Mouse (Mus musculus) kidney, embryonic 14.5 days (tissue): ENCODE data around the gene Pacrg. TPM values are rescaled to one million over a fixed set of nuclear protein-coding genes. Genes with fewer than 3 reads are reported as not detected.

Experiments
- ATAC-seq: fragments of 200-750 bp; cut with Nextera tagmentation; 2 replicates; pipeline ENCODE4 v1.8.0; 2017; ENCODE audit warnings: moderate number of reproducible peaks, mild to moderate bottlenecking, moderate TSS enrichment, moderate library complexity; ENCODE audit not compliant: low FRiP score, low TSS enrichment
- H3K27ac ChIP-seq: fragments of 300-500 bp; sonication (generic); 2 replicates; pipeline ENCODE4 v1.5.1; 2014; ENCODE audit warnings: low read depth, mild to moderate bottlenecking, low read length, moderate library complexity, mixed read lengths
- H3K27me3 ChIP-seq: fragments of 300-500 bp; sonication (generic); 2 replicates; pipeline ENCODE4 v1.6.1; 2014; ENCODE audit warnings: mild to moderate bottlenecking, low read length; ENCODE audit not compliant: control insufficient read depth, insufficient read depth
- H3K36me3 ChIP-seq: fragments of 300-500 bp; sonication (generic); 2 replicates; pipeline ENCODE4 v1.6.1; 2014; ENCODE audit warnings: low read length, mixed read lengths; ENCODE audit not compliant: control insufficient read depth, insufficient read depth
- H3K4me1 ChIP-seq: fragments of 300-500 bp; sonication (generic); 2 replicates; pipeline ENCODE4 v1.6.1; 2014; ENCODE audit warnings: low read length, mixed read lengths; ENCODE audit not compliant: control insufficient read depth, insufficient read depth
- H3K4me2 ChIP-seq: fragments of 300-500 bp; sonication (generic); replicated peaks from 2 replicates; pipeline ENCODE4 v1.6.1; 2014; ENCODE audit warnings: low read depth, mild to moderate bottlenecking, low read length
- H3K4me3 ChIP-seq: fragments of 300-500 bp; sonication (generic); 2 replicates; pipeline ENCODE4 v1.5.1; 2014; ENCODE audit warnings: mild to moderate bottlenecking, low read length
- H3K9ac ChIP-seq: fragments of 300-500 bp; sonication (generic); 2 replicates; pipeline ENCODE4 v1.6.1; 2014; ENCODE audit warnings: low read depth, mild to moderate bottlenecking, low read length, moderate library complexity
- H3K9me3 ChIP-seq: fragments of 300-500 bp; sonication (generic); 2 replicates; pipeline ENCODE4 v1.6.1; 2016; ENCODE audit warnings: low read length; ENCODE audit not compliant: control insufficient read depth
- WGBS: fragments of 180-500 bp; shearing (Covaris S2); extraction: QIAGEN DNeasy Blood & Tissue Kit; methylation state at CpG from one replicate; pipeline ENCODE4 v1.1.7; 2014; 5-methylcytosine and 5-hydroxymethylcytosine counted together
- polyA plus RNA-seq: library from polyadenylated mRNA; unstranded; fragments of >200 nt; fragmentation: Nextera tagmentation; extraction: Ambion mirVana; gene quantifications from 2 replicates; pipeline ENCODE4 v1.2.1, GENCODE M21; 2014

Pacrg gene
- polyA plus RNA-seq, 1 experiment from 2014 or later, result 1.7 TPM

DNA sequence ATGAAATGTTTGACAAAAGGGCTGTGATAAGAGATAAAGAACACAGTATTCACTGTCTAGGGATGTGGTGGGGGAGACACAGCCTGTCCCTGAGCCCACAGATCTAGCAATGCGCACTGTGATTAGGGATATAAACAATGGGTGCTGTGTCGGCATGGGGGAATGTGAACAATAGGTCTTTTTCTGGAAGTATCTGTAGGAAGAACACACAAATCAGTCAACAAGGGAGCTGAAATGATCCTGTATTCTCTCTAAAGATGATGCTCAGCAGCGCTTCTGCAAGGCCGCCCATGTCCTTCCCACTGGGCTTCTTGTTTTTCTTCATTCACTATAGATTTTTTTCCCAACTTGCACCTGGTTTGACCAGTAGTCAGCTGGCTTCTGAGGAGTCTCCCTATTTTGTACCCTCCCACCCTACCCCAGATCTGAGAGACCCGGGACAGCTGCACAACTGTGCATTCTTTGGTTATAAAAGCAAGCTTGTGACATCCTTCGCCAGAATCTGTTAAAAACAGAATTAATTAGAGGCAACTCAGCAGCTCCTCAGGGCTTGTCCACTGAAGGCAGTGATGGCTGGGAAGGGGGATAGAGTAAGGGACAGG, 356.1 kb downstream of the Pacrg start:
- H3K27ac ChIP-seq, result no peak overlapping the region
- WGBS, result 74% methylated on average over 6 of the region's 6 CpGs
- no peak overlapping the region for H3K4me2 ChIP-seq
- ATAC-seq, result no peak
- H3K36me3 ChIP-seq, result no peaks in the 10 kb centered on the region
- no peak overlapping the region for H3K4me3 ChIP-seq
- no peaks in the 10 kb centered on the region for H3K27me3 ChIP-seq
- H3K9me3 ChIP-seq, result no peaks in the 10 kb centered on the region
- H3K9ac ChIP-seq, result no peak overlapping the region
- H3K4me1 ChIP-seq, result peaks cover 3% of the 10 kb centered on the region; the same call in 1 of the 2 replicates

DNA sequence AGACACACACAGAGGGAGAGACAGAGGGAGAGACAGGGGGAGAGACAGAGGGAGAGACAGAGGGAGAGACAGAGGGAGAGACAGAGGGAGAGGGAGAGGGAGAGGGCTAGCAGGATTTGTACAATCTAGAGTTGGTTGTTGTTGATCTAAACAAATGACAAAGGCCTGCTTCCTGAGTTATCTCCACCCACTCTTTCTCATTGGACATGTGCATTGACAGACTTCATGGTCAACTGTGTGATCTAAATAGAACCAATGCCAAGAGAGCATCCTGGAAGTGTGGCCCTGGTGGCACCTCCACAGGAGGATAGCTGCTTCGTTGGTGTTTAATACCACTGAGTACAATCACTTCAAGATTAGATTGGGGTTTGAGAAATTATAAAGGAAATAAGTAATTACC, 359.0 kb downstream of the Pacrg start:
- Histone ChIP-seq H3K36me3 (no peaks in the 10 kb centered on the region), H3K27ac (no peak overlapping the region), H3K4me2 (no peak overlapping the region), H3K4me3 (no peak overlapping the region), H3K9me3 (no peaks in the 10 kb centered on the region), H3K9ac (no peak overlapping the region), H3K4me1 (peaks cover 7% of the 10 kb centered on the region; the same call in 1 of the 2 replicates), H3K27me3 (no peaks in the 10 kb centered on the region)
- no peak for ATAC-seq
- WGBS, result 93% methylated on average over 1 of the region's 1 CpGs

DNA sequence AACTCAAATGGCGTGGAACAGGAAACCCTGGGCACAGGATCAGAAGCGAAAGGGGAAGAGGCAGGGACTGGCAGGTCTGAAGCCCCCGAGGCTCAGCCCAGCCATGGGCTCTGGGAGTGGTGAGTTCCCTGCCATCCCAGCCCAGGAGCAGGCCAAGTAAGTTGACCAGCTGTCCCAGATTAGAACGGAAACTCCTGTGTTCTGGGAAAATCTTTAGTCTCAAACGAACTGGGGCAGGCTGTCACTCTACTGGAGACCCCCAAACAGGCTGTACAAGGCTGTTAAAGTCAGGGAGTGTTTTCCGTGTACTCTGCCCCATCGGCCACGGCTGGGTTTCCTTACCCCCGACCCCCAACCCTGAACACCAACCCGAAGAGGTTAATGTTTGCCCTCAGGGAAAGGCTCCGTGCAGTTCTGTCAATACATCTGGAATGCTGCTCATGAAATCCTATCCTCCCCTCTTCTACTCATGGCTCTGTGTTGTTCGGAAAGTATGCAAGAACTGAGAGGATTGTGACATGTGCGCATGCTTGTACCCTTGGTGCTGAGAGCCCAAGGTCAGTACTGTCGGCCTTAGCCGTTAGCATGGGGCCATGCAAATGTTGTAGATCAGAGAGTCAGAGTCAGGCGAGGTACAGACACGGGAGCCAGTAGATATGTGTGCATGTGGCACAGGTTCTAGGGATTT, 360.9 kb downstream of the Pacrg start:
- H3K27me3 ChIP-seq, result no peaks in the 10 kb centered on the region
- no peak for ATAC-seq
- no peaks in the 10 kb centered on the region for H3K9me3 ChIP-seq
- H3K27ac ChIP-seq, result 0 out of 2 replicates have a peak overlapping the region, but pooled peaks have one; percentile 26
- H3K4me2 ChIP-seq, result no peak overlapping the region
- peaks cover 7% of the 10 kb centered on the region; the same call in 1 of the 2 replicates for H3K4me1 ChIP-seq
- WGBS, result 33% methylated on average over 17 of the region's 17 CpGs
- no peaks in the 10 kb centered on the region for H3K36me3 ChIP-seq
- no peak overlapping the region for H3K9ac ChIP-seq
- no peak overlapping the region for H3K4me3 ChIP-seq

DNA sequence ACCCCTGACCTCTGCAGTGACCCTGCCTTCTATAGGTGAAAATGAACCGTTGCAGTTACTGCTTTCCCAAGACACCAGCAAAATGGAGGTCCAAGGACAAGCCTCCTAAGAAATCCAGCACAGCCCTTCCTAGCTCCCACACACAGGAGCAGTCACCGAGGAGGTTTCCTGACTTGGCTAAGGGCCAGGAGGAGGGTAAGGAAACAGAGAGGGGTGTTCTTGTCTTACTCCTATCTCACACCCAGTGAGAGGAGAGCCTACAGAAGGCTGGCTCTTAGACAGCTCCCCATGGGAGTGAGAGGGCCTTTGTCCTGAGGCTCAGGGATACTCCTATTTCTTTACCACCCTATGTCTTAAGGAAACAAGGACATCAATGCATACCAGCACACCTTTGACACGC, 361.7 kb downstream of the Pacrg start:
- Histone ChIP-seq H3K4me2 (no peak overlapping the region), H3K27ac (no peak overlapping the region), H3K4me3 (no peak overlapping the region), H3K36me3 (no peaks in the 10 kb centered on the region), H3K27me3 (no peaks in the 10 kb centered on the region), H3K9ac (no peak overlapping the region), H3K9me3 (no peaks in the 10 kb centered on the region), H3K4me1 (peaks cover 7% of the 10 kb centered on the region; the same call in 1 of the 2 replicates)
- 51% methylated on average over 3 of the region's 3 CpGs for WGBS
- ATAC-seq, result 0 out of 2 replicates have a peak, but pooled peaks have one; percentile 33

DNA sequence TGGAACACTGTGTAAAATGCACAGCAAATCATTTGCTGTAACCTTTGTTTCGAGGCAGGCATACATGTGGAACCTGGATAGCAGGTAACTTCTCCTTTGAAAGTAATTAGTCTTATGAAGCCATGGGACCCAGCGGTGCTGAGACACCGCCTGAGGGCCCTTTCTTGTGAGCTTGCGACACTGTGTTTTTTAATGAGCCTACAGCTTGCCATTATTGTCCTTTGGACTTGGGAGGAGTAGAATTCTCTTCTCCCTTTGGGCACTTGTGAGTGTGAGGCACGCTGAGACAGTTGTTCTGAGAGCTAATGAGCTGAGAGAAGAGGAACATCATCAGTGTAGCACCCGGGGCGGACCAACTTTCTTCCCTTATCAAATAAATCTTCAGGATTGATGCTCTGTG, 363.3 kb downstream of the Pacrg start:
- Histone ChIP-seq H3K27me3 (no peaks in the 10 kb centered on the region), H3K36me3 (no peaks in the 10 kb centered on the region), H3K9ac (no peak overlapping the region), H3K4me3 (no peak overlapping the region), H3K9me3 (no peaks in the 10 kb centered on the region), H3K4me2 (no peak overlapping the region), H3K27ac (no peak overlapping the region), H3K4me1 (peaks cover 7% of the 10 kb centered on the region; the same call in 1 of the 2 replicates)
- 68% methylated on average over 7 of the region's 7 CpGs for WGBS
- no peak for ATAC-seq

DNA sequence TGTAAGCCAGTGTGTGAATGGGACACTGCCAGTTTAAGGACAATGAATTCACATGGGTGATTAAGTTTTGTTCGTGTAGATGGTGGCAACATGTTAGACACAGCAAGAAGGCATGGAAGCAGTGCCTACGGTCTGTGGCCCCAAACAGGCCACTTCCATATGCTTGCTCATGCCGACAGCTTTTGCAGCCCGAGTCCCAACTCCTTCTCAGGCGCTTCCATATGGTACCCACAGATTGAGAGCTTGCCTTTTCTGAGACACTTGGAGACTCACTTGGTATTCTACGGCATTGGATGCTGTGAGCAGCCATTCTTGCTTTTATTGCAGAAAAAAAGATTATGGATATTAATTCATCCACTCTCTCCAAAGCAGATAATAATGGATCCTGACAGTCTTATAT, 365.1 kb downstream of the Pacrg start:
- Histone ChIP-seq H3K9ac (no peak overlapping the region), H3K27ac (no peak overlapping the region), H3K4me2 (no peak overlapping the region), H3K36me3 (no peaks in the 10 kb centered on the region), H3K4me3 (no peak overlapping the region), H3K9me3 (no peaks in the 10 kb centered on the region), H3K27me3 (no peaks in the 10 kb centered on the region), H3K4me1 (peaks cover 7% of the 10 kb centered on the region; the same call in 1 of the 2 replicates)
- no peak for ATAC-seq
- WGBS, result 92% methylated on average over 6 of the region's 6 CpGs

DNA sequence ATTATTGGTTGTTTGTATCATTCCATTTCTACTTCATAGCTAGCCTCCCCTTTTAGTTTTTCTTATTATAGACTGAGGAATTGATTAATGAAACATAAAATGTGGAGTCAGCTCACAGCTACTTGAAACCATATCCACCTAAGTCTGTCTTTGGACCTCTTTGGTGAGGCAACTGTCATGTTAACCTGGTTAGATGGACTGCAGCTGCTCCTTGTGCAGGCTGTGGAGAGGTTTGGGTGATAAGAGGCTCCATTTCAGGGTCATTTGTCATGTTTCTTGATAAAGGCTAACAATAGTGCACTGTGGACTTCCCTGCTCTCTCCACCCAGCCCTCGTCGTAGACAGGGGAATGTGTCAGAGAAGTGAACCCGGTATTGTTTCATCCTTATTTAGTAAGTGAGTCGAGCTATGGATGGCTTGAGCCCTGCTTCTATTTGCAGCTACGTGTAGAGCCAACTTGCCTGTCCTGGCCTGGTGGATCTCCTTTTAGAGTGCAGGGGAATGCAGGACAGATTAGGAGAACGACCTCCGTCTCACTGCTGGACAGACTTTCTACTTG, 366.2 kb downstream of the Pacrg start:
- H3K27ac ChIP-seq, result no peak overlapping the region
- ATAC-seq, result no peak
- peaks cover 4% of the 10 kb centered on the region; the same call in 1 of the 2 replicates for H3K4me1 ChIP-seq
- H3K36me3 ChIP-seq, result no peaks in the 10 kb centered on the region
- H3K4me3 ChIP-seq, result no peak overlapping the region
- WGBS, result 43% methylated on average over 7 of the region's 7 CpGs
- H3K27me3 ChIP-seq, result no peaks in the 10 kb centered on the region
- no peak overlapping the region for H3K4me2 ChIP-seq
- no peaks in the 10 kb centered on the region for H3K9me3 ChIP-seq
- H3K9ac ChIP-seq, result no peak overlapping the region

DNA sequence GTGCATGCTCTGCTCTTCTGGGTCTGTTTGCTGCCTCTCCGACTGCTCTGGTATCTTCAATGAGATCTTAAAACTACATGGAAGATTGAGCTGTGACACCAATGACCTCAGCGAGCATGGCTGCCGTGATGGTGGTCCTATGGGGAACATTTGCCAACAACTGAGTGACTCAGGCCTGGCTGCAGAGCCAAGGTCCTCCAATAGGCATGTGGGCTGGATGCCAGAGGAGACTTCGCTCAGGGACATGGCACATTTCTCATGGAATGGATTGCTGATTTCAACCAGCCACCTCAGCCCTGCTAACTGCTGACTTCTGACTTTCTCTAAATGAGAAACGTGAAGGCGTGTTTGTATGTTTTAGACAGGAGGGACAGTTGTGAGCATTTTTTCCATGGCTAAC, 366.9 kb downstream of the Pacrg start:
- Histone ChIP-seq H3K4me3 (no peak overlapping the region), H3K36me3 (no peaks in the 10 kb centered on the region), H3K4me2 (no peak overlapping the region), H3K9ac (no peak overlapping the region), H3K4me1 (peaks cover under 1% of the 10 kb centered on the region; the same call in 1 of the 2 replicates), H3K27ac (no peak overlapping the region), H3K27me3 (no peaks in the 10 kb centered on the region), H3K9me3 (no peaks in the 10 kb centered on the region)
- no peak for ATAC-seq
- 77% methylated on average over 6 of the region's 6 CpGs for WGBS
